Mouse (Mus musculus): ENCODE data around the gene Anapc2. TPM values are rescaled to one million over a fixed set of nuclear protein-coding genes. Genes with fewer than 3 reads are reported as not detected.
"Not testable (repeated sequence)": the region's sequence is repeated elsewhere in the genome, so short reads cannot be mapped to it uniquely, and the experiment has no call there.

Anapc2 gene
- polyA plus RNA-seq, 1 experiment from 2014 or later = 136 TPM

DNA sequence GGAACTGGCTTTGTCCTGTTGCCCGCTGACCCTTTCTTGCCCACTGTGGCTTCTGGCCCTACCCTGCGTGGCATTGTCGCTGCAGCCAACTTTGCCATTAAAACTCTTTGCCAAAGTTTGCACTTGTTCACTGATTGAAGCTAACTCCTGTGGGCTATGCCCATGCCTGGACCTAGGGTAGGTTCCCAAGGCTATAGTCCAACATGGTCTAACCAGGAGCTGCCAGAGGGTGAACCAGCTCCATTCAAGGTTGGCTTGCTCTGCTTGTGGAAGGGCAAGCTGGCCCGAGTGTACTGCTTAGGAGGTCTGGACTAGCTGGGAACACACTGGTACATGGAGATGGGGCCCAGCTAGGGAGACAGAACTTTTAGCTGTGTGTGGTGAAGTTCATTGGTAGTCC lies 28.1 kb upstream of the Anapc2 start:
- Histone ChIP-seq H3K4me1 (peaks cover 34% of the 10 kb centered on the region), H3K4me3 (no peak overlapping the region; the same call in 1 of the 2 replicates), H3K27ac (no peak overlapping the region), H3K27me3 (ENCODE audit: poor library complexity, severe bottlenecking) (peaks cover 46% of the 10 kb centered on the region), H3K9me3 (no peaks in the 10 kb centered on the region), H3K36me3 (replicated peaks) (peaks cover 47% of the 10 kb centered on the region)
- WGBS = 85% methylated on average over 4 of the region's 4 CpGs
- DNase-seq (ENCODE audit: extremely low spot score, low spot score) = no peak

DNA sequence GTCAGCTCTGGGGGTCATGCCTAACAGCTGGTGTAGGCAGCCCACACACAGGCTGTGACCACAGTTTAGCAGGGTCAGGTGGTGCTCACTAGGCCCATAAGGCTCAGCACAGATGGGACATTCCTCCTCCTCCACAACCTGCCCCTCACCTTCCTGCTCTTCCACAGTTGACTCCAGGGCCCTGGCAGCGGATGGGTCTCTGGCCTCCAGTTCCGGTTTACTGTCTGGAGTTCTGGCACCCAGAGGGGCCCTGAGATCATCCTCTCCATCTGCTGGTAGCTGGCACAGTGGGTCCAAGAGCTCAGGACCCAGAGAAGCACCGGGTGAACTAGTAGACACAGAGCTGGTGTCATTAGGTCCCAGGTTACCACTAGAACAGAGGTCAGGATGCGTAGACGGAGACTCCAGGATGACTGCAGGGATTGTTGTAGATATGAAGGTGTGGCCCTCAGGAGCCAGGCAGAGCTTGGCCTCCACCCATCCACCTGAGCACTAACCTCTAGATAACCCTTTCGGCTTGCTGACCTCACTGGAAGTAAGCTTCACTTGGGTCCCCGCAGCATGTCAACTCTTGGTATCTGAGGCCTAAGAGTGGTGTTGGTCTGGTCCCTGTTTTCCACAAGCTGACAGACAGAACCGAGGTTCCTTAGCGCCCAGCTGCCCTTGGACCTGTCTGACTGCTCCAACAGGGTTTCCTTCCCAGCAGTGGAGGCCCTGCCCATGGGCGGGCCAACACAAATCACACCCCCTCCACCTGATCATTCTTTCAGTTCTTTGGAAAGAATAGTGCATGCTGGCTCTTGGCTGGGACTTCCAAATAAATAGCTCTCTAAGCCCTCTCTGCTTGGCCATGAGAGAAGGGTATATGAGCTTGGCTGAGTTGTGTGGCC lies 25.9 kb upstream of the Anapc2 start, which contains the start of gene AL732309.1:
Gene AL732309.1 (minus strand): TSS at position 681 of the 890 bp plus-strand sequence.
- Histone ChIP-seq H3K4me3 (no peak within 1 kb of the TSS), H3K27me3 (ENCODE audit: poor library complexity, severe bottlenecking) (peaks cover 30% of the 10 kb centered on the region), H3K4me1 (peaks cover 21% of the 10 kb centered on the region), H3K27ac (no peak within 1 kb of the TSS), H3K9me3 (no peaks in the 10 kb centered on the region), H3K36me3 (replicated peaks) (peaks cover 70% of the 10 kb centered on the region)
- DNase-seq (ENCODE audit: extremely low spot score, low spot score) = no peak
- WGBS = 90% methylated on average over 10 of the region's 10 CpGs

DNA sequence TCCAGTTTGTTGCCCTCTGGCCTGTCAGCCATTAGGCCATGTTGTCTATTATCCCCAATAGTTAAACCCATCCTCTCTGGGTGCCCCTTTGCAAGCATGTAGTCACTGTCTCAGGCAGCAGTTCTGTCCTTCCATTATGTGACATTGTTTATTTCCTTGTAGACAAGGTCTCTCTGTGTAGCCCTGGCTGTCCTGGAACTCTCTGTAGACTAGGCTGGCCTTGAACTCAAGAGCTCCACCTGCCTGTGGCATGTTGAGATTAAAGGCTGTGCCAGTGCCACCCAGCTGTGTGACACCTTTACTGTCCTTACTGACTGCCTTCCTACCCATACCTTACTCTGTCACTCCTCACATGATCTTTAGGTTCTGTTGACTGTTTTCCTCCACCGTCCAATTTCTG lies 19.9 kb upstream of the Anapc2 start:
- Histone ChIP-seq H3K27ac (no peak overlapping the region), H3K9me3 (no peaks in the 10 kb centered on the region), H3K27me3 (ENCODE audit: poor library complexity, severe bottlenecking) (no peaks in the 10 kb centered on the region), H3K4me3 (no peak overlapping the region), H3K4me1 (peaks cover 19% of the 10 kb centered on the region), H3K36me3 (replicated peaks) (peaks cover 64% of the 10 kb centered on the region)
- WGBS = 90% methylated on average over 1 of the region's 1 CpGs
- no peak for DNase-seq (ENCODE audit: extremely low spot score, low spot score)

DNA sequence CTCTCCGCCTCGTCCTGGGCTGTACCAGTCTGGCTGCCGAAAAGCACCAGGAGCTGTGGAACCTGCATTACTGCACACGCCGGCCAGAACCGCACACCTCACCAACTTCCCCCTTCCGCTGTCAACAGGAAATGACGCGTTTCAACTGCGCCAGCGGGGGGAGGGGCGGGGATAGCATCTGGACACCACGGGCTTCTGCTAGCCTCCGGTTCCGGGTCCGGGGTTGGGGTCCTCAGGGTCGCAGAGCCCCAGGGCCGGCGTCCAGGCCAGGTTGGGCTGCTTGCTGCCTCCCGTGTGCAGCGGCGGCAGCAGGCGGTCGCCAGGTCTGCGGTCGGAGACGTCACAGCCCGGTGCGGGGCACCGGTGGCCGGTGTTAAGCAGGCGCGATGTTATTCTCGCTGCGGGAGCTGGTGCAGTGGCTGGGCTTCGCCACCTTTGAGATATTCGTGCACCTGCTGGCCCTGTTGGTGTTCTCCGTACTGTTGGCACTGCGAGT lies 16.9 kb upstream of the Anapc2 start, which contains the start of gene Tmem203:
Gene Tmem203 (plus strand): TSS at position 156 of the 496 bp plus-strand sequence.
- DNase-seq (ENCODE audit: extremely low spot score, low spot score) = peak; percentile 93
- Histone ChIP-seq H3K9me3 (no peaks in the 10 kb centered on the region), H3K27me3 (ENCODE audit: poor library complexity, severe bottlenecking) (no peaks in the 10 kb centered on the region), H3K36me3 (replicated peaks) (peaks cover 34% of the 10 kb centered on the region), H3K4me3 (peak within 1 kb of the TSS; percentile 88), H3K27ac (peak within 1 kb of the TSS; percentile 92), H3K4me1 (peaks cover 19% of the 10 kb centered on the region)
- under 1% methylated on average over 39 of the region's 39 CpGs for WGBS

DNA sequence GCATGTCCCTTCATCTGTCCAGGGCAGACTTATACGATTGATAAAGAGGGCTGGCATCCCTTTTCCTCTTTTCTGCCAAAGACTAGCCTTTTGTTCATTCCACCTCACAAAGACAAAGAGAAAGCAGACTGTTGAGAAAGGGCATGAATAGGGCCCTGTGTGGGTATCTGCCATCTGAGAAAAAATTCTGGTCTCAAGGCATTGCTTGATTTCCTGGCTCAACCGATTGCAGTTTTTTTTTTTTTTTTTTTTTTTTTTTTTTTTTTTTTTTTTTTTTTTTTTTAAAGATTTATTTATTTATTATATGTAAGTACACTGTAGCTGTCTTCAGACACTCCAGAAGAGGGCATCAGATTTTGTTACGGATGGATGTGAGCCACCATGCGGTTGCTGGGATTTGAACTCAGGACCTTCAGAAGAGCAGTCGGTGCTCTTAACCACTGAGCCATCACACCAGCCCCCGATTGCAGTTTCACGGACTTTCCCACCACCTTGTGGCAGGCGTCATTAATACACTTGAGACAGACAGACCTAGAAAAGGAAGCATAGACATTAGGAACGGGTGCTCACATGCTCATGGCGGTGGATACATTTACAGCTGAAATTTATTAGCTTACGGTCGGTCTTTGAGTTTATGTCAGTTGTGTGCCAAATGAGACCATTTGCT lies 15.7 kb upstream of the Anapc2 start:
- Histone ChIP-seq H3K4me3 (peak overlapping the region; percentile 88), H3K36me3 (replicated peaks) (peaks cover 22% of the 10 kb centered on the region), H3K4me1 (peaks cover 20% of the 10 kb centered on the region)
- H3K27me3 ChIP-seq (ENCODE audit: poor library complexity, severe bottlenecking); H3K9me3 ChIP-seq; DNase-seq (ENCODE audit: extremely low spot score, low spot score); H3K27ac ChIP-seq: not testable (repeated sequence)
- 67% methylated on average over 12 of the region's 12 CpGs for WGBS

- H3K4me1 ChIP-seq = peaks cover 27% of the 10 kb centered on the region
- not testable (repeated sequence) for H3K4me3 ChIP-seq; H3K9me3 ChIP-seq; DNase-seq (ENCODE audit: extremely low spot score, low spot score); H3K27me3 ChIP-seq (ENCODE audit: poor library complexity, severe bottlenecking); H3K27ac ChIP-seq
- 89% methylated on average over 5 of the region's 5 CpGs for WGBS
- peaks cover 15% of the 10 kb centered on the region for H3K36me3 ChIP-seq (replicated peaks)
Measured at GRCm38 (mm10) chr2:25257250-25257649, 15.0 kb upstream of the Anapc2 start.

DNA sequence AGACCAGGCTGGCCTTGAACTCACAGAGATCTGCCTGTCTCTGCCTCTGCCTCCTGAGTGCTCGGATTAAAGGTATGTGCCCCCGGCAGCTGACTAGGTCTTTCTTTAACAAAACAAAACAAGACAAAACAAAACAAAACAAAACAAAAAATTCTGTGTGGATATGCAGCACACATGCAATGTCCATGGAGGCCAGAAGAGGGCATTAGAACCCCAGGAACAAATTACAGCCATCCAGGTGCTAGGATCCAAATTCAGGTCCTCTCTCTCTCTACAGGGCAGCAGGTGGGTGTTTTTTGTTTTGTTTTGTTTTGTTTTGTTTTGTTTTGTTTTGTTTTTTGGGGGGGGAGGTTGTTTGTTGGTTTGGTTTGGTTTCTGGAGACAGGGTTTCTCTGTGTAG lies 13.4 kb upstream of the Anapc2 start:
- Histone ChIP-seq H3K36me3 (replicated peaks) (no peaks in the 10 kb centered on the region), H3K4me3 (no peak overlapping the region), H3K27me3 (ENCODE audit: poor library complexity, severe bottlenecking) (peaks cover 11% of the 10 kb centered on the region), H3K27ac (no peak overlapping the region), H3K4me1 (peaks cover 40% of the 10 kb centered on the region), H3K9me3 (no peaks in the 10 kb centered on the region)
- no peak for DNase-seq (ENCODE audit: extremely low spot score, low spot score)
- WGBS = 53% methylated on average over 2 of the region's 2 CpGs

DNA sequence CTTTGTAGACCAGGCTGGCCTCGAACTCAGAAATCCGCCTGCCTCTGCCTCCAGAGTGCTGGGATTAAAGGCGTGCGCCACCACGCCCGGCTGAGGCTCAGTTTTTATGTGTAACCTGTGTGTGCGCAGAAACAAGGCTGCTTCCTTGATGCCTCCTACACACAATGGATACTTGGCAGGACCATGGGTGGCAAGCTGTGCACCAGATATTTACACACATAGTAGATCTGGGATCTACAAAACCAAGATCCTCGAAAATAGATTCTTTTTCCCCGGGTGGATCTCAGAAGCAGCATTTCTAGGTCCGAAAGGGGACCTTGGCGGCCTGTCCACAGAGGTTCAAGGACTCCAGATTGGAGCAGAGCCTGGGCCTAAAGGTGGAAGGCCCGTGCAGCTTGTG lies 10.4 kb upstream of the Anapc2 start:
- no peaks in the 10 kb centered on the region for H3K9me3 ChIP-seq
- H3K27ac ChIP-seq = peak overlapping the region; percentile 82
- peak overlapping the region; percentile 83 for H3K4me3 ChIP-seq
- H3K36me3 ChIP-seq (replicated peaks) = no peaks in the 10 kb centered on the region
- peaks cover 51% of the 10 kb centered on the region for H3K4me1 ChIP-seq
- 45% methylated on average over 12 of the region's 12 CpGs for WGBS
- no peak for DNase-seq (ENCODE audit: extremely low spot score, low spot score)
- H3K27me3 ChIP-seq (ENCODE audit: poor library complexity, severe bottlenecking) = peaks cover 24% of the 10 kb centered on the region

DNA sequence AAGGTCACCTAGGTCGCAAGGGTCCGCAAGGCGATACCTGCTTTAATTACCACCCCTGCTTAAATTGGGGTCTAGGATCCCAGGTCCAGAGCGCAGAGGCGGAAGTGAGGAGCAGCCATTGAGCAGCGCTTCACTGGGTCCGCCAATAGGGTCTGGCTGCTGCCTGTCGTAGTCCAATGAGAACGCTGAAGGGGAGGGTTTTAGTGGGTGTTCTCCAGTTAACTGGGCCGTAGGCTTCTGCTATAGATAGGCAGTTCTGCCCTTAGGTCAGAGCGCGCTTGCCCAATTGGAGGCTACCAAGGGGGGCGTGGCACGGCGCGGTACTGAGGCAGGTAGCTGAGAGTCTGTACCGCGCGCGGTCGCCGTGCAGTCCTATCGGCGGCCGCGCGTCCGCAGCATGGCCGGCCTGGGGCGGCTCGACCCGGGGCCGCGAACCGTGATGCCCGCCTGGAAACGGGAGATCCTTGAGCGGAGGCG lies 9.9 kb upstream of the Anapc2 start, which contains the start of gene Tprn:
Gene Tprn (plus strand): TSS at position 328 of the 477 bp plus-strand sequence.
- Histone ChIP-seq H3K27me3 (ENCODE audit: poor library complexity, severe bottlenecking) (peaks cover 24% of the 10 kb centered on the region), H3K4me1 (peaks cover 55% of the 10 kb centered on the region), H3K9me3 (no peaks in the 10 kb centered on the region), H3K4me3 (peak within 1 kb of the TSS; percentile 83), H3K36me3 (replicated peaks) (no peaks in the 10 kb centered on the region; the same call in 1 of the 2 replicates), H3K27ac (peak within 1 kb of the TSS; percentile 82)
- under 1% methylated on average over 39 of the region's 39 CpGs for WGBS
- DNase-seq (ENCODE audit: extremely low spot score, low spot score) = peak; percentile 91

DNA sequence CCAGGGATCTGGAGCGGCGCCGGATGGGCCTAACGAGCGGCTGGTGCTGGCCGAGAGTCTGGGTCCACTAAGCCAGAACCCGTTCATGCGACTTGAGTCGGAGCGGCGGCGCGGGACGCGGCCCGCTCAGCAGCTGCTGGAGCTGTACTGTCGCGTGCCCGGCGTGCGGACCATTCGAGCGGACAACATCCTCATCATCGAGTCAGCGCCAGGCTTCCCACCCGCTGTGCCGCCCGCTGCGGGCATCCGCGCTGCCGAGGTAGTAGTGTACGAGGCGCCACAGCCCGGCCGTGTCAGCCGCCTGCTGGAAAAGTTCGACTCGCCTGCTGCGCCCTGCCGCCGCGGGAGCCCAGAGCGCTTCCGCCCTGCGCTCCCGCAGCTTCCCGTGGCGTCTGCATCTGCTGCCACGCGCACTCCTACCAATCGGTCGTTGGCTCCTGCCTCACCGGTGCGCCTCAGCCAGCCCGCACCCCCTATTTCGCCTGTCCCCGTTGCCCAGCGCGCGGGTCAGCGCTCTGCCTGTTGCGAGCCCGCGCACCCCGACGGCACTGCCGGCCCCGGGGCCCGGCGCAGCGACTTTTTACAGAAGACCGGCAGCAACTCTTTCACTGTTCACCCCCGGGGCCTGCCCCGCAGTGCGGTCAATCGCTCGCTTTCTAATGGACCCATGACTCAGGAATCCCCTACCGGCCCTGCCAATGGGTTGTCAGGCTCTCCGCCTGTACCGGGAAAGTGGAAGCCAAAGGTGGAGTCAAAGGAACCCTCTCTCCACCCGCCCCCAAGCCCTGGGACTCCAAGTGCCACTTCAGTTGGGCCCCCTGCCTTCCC lies 9.3 kb upstream of the Anapc2 start:
- WGBS = under 1% methylated on average over 82 of the region's 82 CpGs
- Histone ChIP-seq H3K4me1 (peaks cover 56% of the 10 kb centered on the region), H3K9me3 (no peaks in the 10 kb centered on the region), H3K27ac (peak overlapping the region; percentile 82), H3K36me3 (replicated peaks) (no peaks in the 10 kb centered on the region; the same call in none of the 2 replicates), H3K4me3 (peak overlapping the region; percentile 83), H3K27me3 (ENCODE audit: poor library complexity, severe bottlenecking) (peaks cover 24% of the 10 kb centered on the region)
- no peak for DNase-seq (ENCODE audit: extremely low spot score, low spot score)

GRCm38 (mm10) chr2:25263623-25264285 lies 8.5 kb upstream of the Anapc2 start:
- Histone ChIP-seq H3K4me1 (peaks cover 56% of the 10 kb centered on the region), H3K36me3 (replicated peaks) (peaks cover 3% of the 10 kb centered on the region), H3K4me3 (peak overlapping the region; percentile 83), H3K9me3 (no peaks in the 10 kb centered on the region), H3K27ac (no peak overlapping the region), H3K27me3 (ENCODE audit: poor library complexity, severe bottlenecking) (peaks cover 24% of the 10 kb centered on the region)
- no peak for DNase-seq (ENCODE audit: extremely low spot score, low spot score)
- WGBS = 20% methylated on average over 12 of the region's 12 CpGs
